In genomic region chr5:51829020-51829419, GRCm38 (mm10) we compare ENCODE assay signal across 17 mouse cellular contexts.
A peak's percentile ranks its signal among the peaks of the same experiment; 100 is the strongest.
DNase-seq lines count a peak whose midpoint lies in the region; ATAC-seq and TF ChIP-seq lines count a peak whose summit lies in the region.
"Had no signal": no experiment of that assay in that cellular context is flagged by ENCODE, and none has a peak within 500 bp of the region (broad histone marks: within the 10 kb centered on the region; RNA-seq: fewer than 3 reads in every experiment).

No protein-coding gene starts in this region.

- no peak overlapping the region for H3K4me3 ChIP-seq in heart, adult 2 months
- no peak overlapping the region for H3K4me3 ChIP-seq in lung, postnatal 0 days (ENCODE audit: low read depth, low read length)
- no peak overlapping the region for H3K4me3 ChIP-seq in liver, postnatal 0 days (ENCODE audit: low read depth, low read length)
- H3K4me3 ChIP-seq in left cerebral cortex, adult 2 months = no peak overlapping the region
- H3K4me3 ChIP-seq: embryonic facial prominence, embryonic 15.5 days; heart, embryonic 13.5 days; megakaryocyte, embryonic 14.5 days had no signal

- peak; percentile 2 for DNase-seq in heart, adult 11 months
- DNase-seq in heart, adult 2 months = no peak
- peak; percentile 29 for DNase-seq in lung, postnatal 0 days (ENCODE audit: low spot score)
- no peak for DNase-seq in lung, postnatal 4 days
- DNase-seq in liver, postnatal 0 days = no peak
- DNase-seq in cerebellum, adult 18-20 months = no peak
- DNase-seq in left cerebral cortex, adult 2 months (ENCODE audit: extremely low spot score in 1 of 2, low spot score in 2 of 2) = no peak
- DNase-seq: adrenal gland, postnatal 36 days; cerebellum, adult 9-10 months; kidney, adult 11 months; right cerebral cortex, postnatal 25 days had no signal

- no peaks in the 10 kb centered on the region for H3K4me1 ChIP-seq in heart, adult 2 months (ENCODE audit: control insufficient read depth, insufficient read depth, low read length)
- H3K4me1 ChIP-seq in lung, postnatal 0 days (ENCODE audit: insufficient read depth, low read depth, low read length) = no peaks in the 10 kb centered on the region
- H3K4me1 ChIP-seq in liver, postnatal 0 days (ENCODE audit: insufficient read depth) = peaks cover 15% of the 10 kb centered on the region
- H3K4me1 ChIP-seq: embryonic facial prominence, embryonic 15.5 days; heart, embryonic 13.5 days; megakaryocyte, embryonic 14.5 days had no signal

- no peak for TF ChIP-seq CTCF in heart, adult 2 months (IDR thresholded peaks at IDR 0.05)
- no peak for TF ChIP-seq CTCF in lung, postnatal 0 days (IDR thresholded peaks at IDR 0.05)
- TF ChIP-seq CTCF in liver, postnatal 0 days (IDR thresholded peaks at IDR 0.05; ENCODE audit: low read depth) = no peak
- TF ChIP-seq CTCF in left cerebral cortex, adult 2 months (IDR thresholded peaks at IDR 0.05) = no peak

- H3K27ac ChIP-seq in heart, adult 2 months = no peak overlapping the region
- H3K27ac ChIP-seq in lung, postnatal 0 days (ENCODE audit: low read length) = no peak overlapping the region
- no peak overlapping the region for H3K27ac ChIP-seq in liver, postnatal 0 days (ENCODE audit: low read depth)
- H3K27ac ChIP-seq in left cerebral cortex, adult 2 months = no peak overlapping the region
- H3K27ac ChIP-seq: embryonic facial prominence, embryonic 15.5 days; heart, embryonic 13.5 days had no signal

- H3K4me2 ChIP-seq in lung, postnatal 0 days (replicated peaks; ENCODE audit: low read depth, low read length) = no peak overlapping the region
- no peak overlapping the region for H3K4me2 ChIP-seq in liver, postnatal 0 days (ENCODE audit: low read depth, low read length)
- H3K4me2 ChIP-seq: embryonic facial prominence, embryonic 15.5 days; heart, embryonic 13.5 days had no signal

- no peak for TF ChIP-seq EP300 in heart, adult 2 months (IDR thresholded peaks at IDR 0.05; ENCODE audit: insufficient read depth, low read depth, low read length)
- no peak for TF ChIP-seq EP300 in lung, postnatal 0 days (IDR thresholded peaks at IDR 0.05)
- TF ChIP-seq EP300 in liver, postnatal 0 days (IDR thresholded peaks at IDR 0.05; ENCODE audit: low read depth) = peak; percentile 89

- no peaks in the 10 kb centered on the region for H3K27me3 ChIP-seq in heart, adult 2 months (ENCODE audit: control insufficient read depth, insufficient read depth, low read length)
- H3K27me3 ChIP-seq in lung, postnatal 0 days (replicated peaks; ENCODE audit: insufficient read depth, low read length) = no peaks in the 10 kb centered on the region
- H3K27me3 ChIP-seq in liver, postnatal 0 days (ENCODE audit: insufficient read depth, low read length) = no peaks in the 10 kb centered on the region
- H3K27me3 ChIP-seq: CH12.LX; embryonic facial prominence, embryonic 15.5 days; heart, embryonic 13.5 days; megakaryocyte, embryonic 14.5 days had no signal

- no peaks in the 10 kb centered on the region for H3K36me3 ChIP-seq in heart, adult 2 months (ENCODE audit: control insufficient read depth, insufficient read depth, low read length)
- no peaks in the 10 kb centered on the region for H3K36me3 ChIP-seq in lung, postnatal 0 days (ENCODE audit: insufficient read depth, low read length)
- no peaks in the 10 kb centered on the region for H3K36me3 ChIP-seq in liver, postnatal 0 days (replicated peaks; ENCODE audit: insufficient read depth, low read length)
- H3K36me3 ChIP-seq: embryonic facial prominence, embryonic 15.5 days; heart, embryonic 13.5 days had no signal

- WGBS in heart, adult 2 months = 84% methylated on average over 5 of the region's 5 CpGs
- WGBS in lung, postnatal 0 days = 53% methylated on average over 5 of the region's 5 CpGs
- 64% methylated on average over 5 of the region's 5 CpGs for WGBS in liver, postnatal 0 days (ENCODE audit: insufficient replicate concordance)

- no peak overlapping the region for H3K9ac ChIP-seq in heart, adult 2 months (ENCODE audit: low read depth, low read length)
- no peak overlapping the region for H3K9ac ChIP-seq in lung, postnatal 0 days (replicated peaks; ENCODE audit: low read depth)
- no peak overlapping the region for H3K9ac ChIP-seq in liver, postnatal 0 days (replicated peaks)
- H3K9ac ChIP-seq: embryonic facial prominence, embryonic 15.5 days; heart, embryonic 13.5 days had no signal

- intact Hi-C loops in heart, adult 2 months (cut with DNase I) = no loop called here
- intact Hi-C loops in left cerebral cortex, adult 2 months (cut with DNase I) = no loop called here

- ATAC-seq in lung, postnatal 0 days = peak; percentile 26; the same call in 1 of the 2 replicates
- ATAC-seq in erythroblast, adult 5-6 weeks (replicated peaks; ENCODE audit: low FRiP score, poor library complexity, severe bottlenecking) = peak; percentile 85
- peak; percentile 78 for ATAC-seq in liver, postnatal 0 days
- ATAC-seq: hindbrain, embryonic 16.5 days had no signal

- no peak for TF ChIP-seq POLR2A in heart, adult 2 months (IDR thresholded peaks at IDR 0.05; ENCODE audit: insufficient read depth, low read depth, low read length)

- H3K9me3 ChIP-seq in lung, postnatal 0 days (ENCODE audit: low read length) = no peaks in the 10 kb centered on the region
- H3K9me3 ChIP-seq in liver, postnatal 0 days (ENCODE audit: low read length) = no peaks in the 10 kb centered on the region
- H3K9me3 ChIP-seq: embryonic facial prominence, embryonic 15.5 days had no signal

- H3K79me2 ChIP-seq in heart, adult 2 months (replicated peaks; ENCODE audit: control insufficient read depth, insufficient read depth, low read length) = no peaks in the 10 kb centered on the region

Comparison
In these comparisons a context has a peak if more than half of its experiments do, and no peak if none do; other contexts are left out.
1. DNase-seq: peak in heart, adult 11 months (single experiment) and lung, postnatal 0 days (single experiment); none in heart, adult 2 months (0 of 2), lung, postnatal 4 days (0 of 2), liver, postnatal 0 days (single experiment), cerebellum, adult 18-20 months (0 of 2) and left cerebral cortex, adult 2 months (0 of 2).
2. ATAC-seq: peak in every context shown above with its lines; median percentile 85 in erythroblast, adult 5-6 weeks; 78 in liver, postnatal 0 days; 26 in lung, postnatal 0 days.